Mouse (Mus musculus) C2C12 (cell line): ENCODE results near the gene Rnf149.

ENCODE experiments used
- CTCF ChIP-seq: IDR thresholded peaks from one replicate; pipeline ENCODE4 v1.5.1; 2011; ENCODE audit not compliant: control insufficient read depth, insufficient read depth, insufficient read length
- MAX ChIP-seq: IDR thresholded peaks from one replicate; pipeline ENCODE4 v1.6.1; 2011; ENCODE audit warnings: mild to moderate bottlenecking, control low read depth
- MYOG ChIP-seq: IDR thresholded peaks from one replicate; pipeline ENCODE4 v1.6.1; 2011; ENCODE audit not compliant: control insufficient read depth, insufficient read length; ENCODE audit errors: extremely low read depth
- USF1 ChIP-seq: IDR thresholded peaks from one replicate; pipeline ENCODE4 v1.6.1; 2011; ENCODE audit warnings: low read depth, mild to moderate bottlenecking, control low read depth, moderate library complexity

- TF ChIP-seq CTCF (no peak), MAX (no peak), MYOG (no peak), USF1 (no peak)
Measured at GRCm38 (mm10) chr1:39564603-39565002, 12.6 kb downstream of the Rnf149 start.
